Mouse (Mus musculus): ENCODE data around the gene Atad1.
"Not testable (repeated sequence)": the region's sequence is repeated elsewhere in the genome, so short reads cannot be mapped to it uniquely, and the experiment has no call there.

The Atad1 gene

GRCm38 (mm10) chr19:32667830-32668229, 71.8 kb downstream of the Atad1 start:
- not testable (repeated sequence) for DNase-seq

GRCm38 (mm10) chr19:32665243-32665642, 74.3 kb downstream of the Atad1 start:
- DNase-seq, result peak; percentile 81

GRCm38 (mm10) chr19:32662936-32663335, 76.7 kb downstream of the Atad1 start:
- peak; percentile 79 for DNase-seq

GRCm38 (mm10) chr19:32659346-32659745, 80.2 kb downstream of the Atad1 start:
- DNase-seq, result peak; percentile 67

GRCm38 (mm10) chr19:32653630-32654362, 85.8 kb downstream of the Atad1 start:
- DNase-seq, result peak; percentile 64

- peak; percentile 89 for DNase-seq
Measured at GRCm38 (mm10) chr19:32653122-32653521, 86.5 kb downstream of the Atad1 start.

GRCm38 (mm10) chr19:32651046-32651445, 88.5 kb downstream of the Atad1 start:
- DNase-seq, result peak; percentile 90

GRCm38 (mm10) chr19:32648019-32648571, 91.5 kb downstream of the Atad1 start:
- peak; percentile 56 for DNase-seq

GRCm38 (mm10) chr19:32646382-32646781, 93.2 kb downstream of the Atad1 start:
- no peak for DNase-seq

- DNase-seq, result no peak
Measured at GRCm38 (mm10) chr19:32645939-32646338, 93.6 kb downstream of the Atad1 start.

GRCm38 (mm10) chr19:32643642-32644041, 95.9 kb downstream of the Atad1 start:
- DNase-seq, result no peak

- DNase-seq, result no peak
Measured at GRCm38 (mm10) chr19:32641995-32642394, 97.6 kb downstream of the Atad1 start.

GRCm38 (mm10) chr19:32641535-32641934, 98.1 kb downstream of the Atad1 start:
- no peak for DNase-seq

- no peak for DNase-seq
Measured at GRCm38 (mm10) chr19:32638276-32638903, 101.2 kb downstream of the Atad1 start.

- peak; percentile 97 for DNase-seq
Measured at GRCm38 (mm10) chr19:32637357-32638275, 102.0 kb downstream of the Atad1 start.

- peak; percentile 96 for DNase-seq
Measured at GRCm38 (mm10) chr19:32634916-32635315, 104.7 kb downstream of the Atad1 start.

GRCm38 (mm10) chr19:32628572-32629132, 110.9 kb downstream of the Atad1 start:
- peak; percentile 68 for DNase-seq

- peak; percentile 59 for DNase-seq
Measured at GRCm38 (mm10) chr19:32627631-32628030, 112.0 kb downstream of the Atad1 start.

- DNase-seq, result peak; percentile 93
Measured at GRCm38 (mm10) chr19:32626768-32627331, 112.7 kb downstream of the Atad1 start.

GRCm38 (mm10) chr19:32622142-32622541, 117.4 kb downstream of the Atad1 start:
- no peak for DNase-seq
